Mouse (Mus musculus): ENCODE measurements around the gene St7l. TPM values are rescaled to one million over a fixed set of nuclear protein-coding genes. Genes with fewer than 3 reads are reported as not detected.

Gene St7l
- 10 to 100 TPM; 32.6 to 41.1 TPM for polyA plus RNA-seq (2017; shearing (Covaris generic))

GRCm38 (mm10) chr3:104863786-104864650, at the start of gene St7l, which contains the start of gene Capza1:
St7l (plus strand) TSS chr3:104864005.
Capza1 (minus strand) TSS chr3:104864505.

GRCm38 (mm10) chr3:104817991-104818748, 45.6 kb upstream of the St7l start, which contains the start of gene Mov10:
Mov10 (minus strand) TSS chr3:104818563.

GRCm38 (mm10) chr3:104961066-104962059, 97.6 kb downstream of the St7l start, which contains the start of gene Wnt2b:
Wnt2b (minus strand) TSS chr3:104961921.

Other genes with a start within 250 kb of the St7l start
- gene Slc16a1, start 225.3 kb upstream of the St7l start, polyA plus RNA-seq (2017; shearing (Covaris generic)): 10 to 100 TPM; 20.6 to 23.6 TPM
- 10 to 100 TPM; 39.2 to 85.3 TPM for gene Ppm1j, start 82.9 kb upstream of the St7l start, polyA plus RNA-seq (2017; shearing (Covaris generic))
- 1 to 10 TPM; 3.0 to 3.6 TPM for gene Fam19a3, start 82.2 kb upstream of the St7l start, polyA plus RNA-seq (2017; shearing (Covaris generic))
- 10 to 100 TPM; 10.1 to 43.7 TPM for gene Rhoc, start 75.6 kb upstream of the St7l start, polyA plus RNA-seq (2017; shearing (Covaris generic))
- 10 to 100 TPM; 33.5 to 63.5 TPM for gene Mov10, start 45.4 kb upstream of the St7l start, polyA plus RNA-seq (2017; shearing (Covaris generic))
- gene Capza1, start 500 bp downstream of the St7l start, polyA plus RNA-seq (2017; shearing (Covaris generic)): 100 to 1,000 TPM; 467 to 576 TPM
- gene Wnt2b, start 97.9 kb downstream of the St7l start, polyA plus RNA-seq (2017; shearing (Covaris generic)): under 1 TPM; 0.10 to 0.14 TPM
- gene Cttnbp2nl, start 189.1 kb downstream of the St7l start, polyA plus RNA-seq (2017; shearing (Covaris generic)): 1 to 10 TPM in 1 of 2 experiments, under 1 TPM in 1; 0.05 to 1.1 TPM
- not detected for gene 4930564D02Rik, start 202.8 kb downstream of the St7l start, polyA plus RNA-seq (2017; shearing (Covaris generic))